Mouse (Mus musculus) megakaryocyte, embryonic 14.5 days (primary cell): Measurements from ENCODE around the gene Cfap43.

Experiments used
- FLI1 ChIP-seq: IDR thresholded peaks from 2 replicates; pipeline ENCODE4 v1.6.1; 2012; ENCODE audit warnings: low read length, inconsistent platforms, mixed read lengths
- GATA1 ChIP-seq: IDR thresholded peaks from 3 replicates; pipeline ENCODE4 v1.6.1; 2012; ENCODE audit warnings: mixed read lengths, low read length, inconsistent platforms, borderline replicate concordance

GRCm38 (mm10) chr19:47725643-47726140, 193.4 kb downstream of the Cfap43 start:
- TF ChIP-seq FLI1 = no peak
- no peak for TF ChIP-seq GATA1
